In the genomic region with DNA sequence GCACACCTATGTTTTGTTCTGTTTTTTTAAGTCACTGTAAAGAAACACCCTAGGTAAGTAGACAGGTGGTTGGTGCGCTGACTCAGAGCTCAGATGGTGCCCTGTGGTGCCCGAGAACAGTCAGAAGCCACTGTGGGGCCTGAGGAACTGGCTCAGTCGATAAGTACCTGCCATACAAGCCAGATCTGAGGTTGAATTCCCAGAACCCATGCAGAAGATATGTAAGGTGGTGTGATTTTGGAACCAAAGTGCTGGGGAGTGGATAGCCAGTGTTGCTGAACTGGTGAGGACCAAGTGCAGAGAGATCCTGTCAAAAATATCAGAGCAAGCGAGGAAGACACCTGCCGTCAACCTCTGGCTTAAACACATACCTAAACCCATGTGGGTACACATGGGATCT, we compare ENCODE assay signal across 22 mouse cellular contexts.
DNase-seq lines count a peak whose midpoint lies in the region; ATAC-seq and TF ChIP-seq lines count a peak whose summit lies in the region.
"Had no signal": no experiment of that assay in that cellular context is flagged by ENCODE, and none has a peak within 500 bp of the region (broad histone marks: within the 10 kb centered on the region; RNA-seq: fewer than 3 reads in every experiment).

No protein-coding gene starts in this region.

- peak overlapping the region; percentile 74; the same call in 1 of the 2 replicates for H3K27ac ChIP-seq in forebrain, embryonic 10.5 days
- H3K27ac ChIP-seq in forebrain, embryonic 16.5 days (ENCODE audit: low read length), result no peak overlapping the region
- H3K27ac ChIP-seq in midbrain, embryonic 11.5 days (ENCODE audit: low read depth, low read length), result no peak overlapping the region
- H3K27ac ChIP-seq in midbrain, embryonic 16.5 days (ENCODE audit: low read length), result no peak overlapping the region
- H3K27ac ChIP-seq in MEL (ENCODE audit: control insufficient read depth, low read depth, low read length), result no peak overlapping the region; the same call in 1 of the 2 replicates
- no peak overlapping the region for H3K27ac ChIP-seq in liver, embryonic 12.5 days

- no peak overlapping the region for H3K9ac ChIP-seq in forebrain, embryonic 16.5 days (replicated peaks; ENCODE audit: low read depth, low read length)
- no peak overlapping the region for H3K9ac ChIP-seq in midbrain, embryonic 11.5 days (ENCODE audit: low read length)
- H3K9ac ChIP-seq in midbrain, embryonic 16.5 days (ENCODE audit: low read depth, low read length), result no peak overlapping the region
- no peak overlapping the region for H3K9ac ChIP-seq in MEL (ENCODE audit: control insufficient read depth, low read depth, low read length, poor library complexity, severe bottlenecking)
- no peak overlapping the region for H3K9ac ChIP-seq in liver, embryonic 12.5 days

- 74% methylated on average over 5 of the region's 5 CpGs for WGBS in forebrain, embryonic 10.5 days
- 81% methylated on average over 5 of the region's 5 CpGs for WGBS in forebrain, embryonic 16.5 days
- WGBS in midbrain, embryonic 11.5 days, result 82% methylated on average over 5 of the region's 5 CpGs
- WGBS in midbrain, embryonic 16.5 days, result 81% methylated on average over 5 of the region's 5 CpGs
- 49% methylated on average over 5 of the region's 5 CpGs for WGBS in liver, embryonic 12.5 days (ENCODE audit: insufficient replicate concordance)

- intact Hi-C loops in heart, postnatal 10 days (cut with DNase I), result no loop called here

- no peak overlapping the region for H3K4me3 ChIP-seq in forebrain, embryonic 10.5 days
- H3K4me3 ChIP-seq in forebrain, embryonic 16.5 days (replicated peaks; ENCODE audit: low read length), result no peak overlapping the region
- no peak overlapping the region for H3K4me3 ChIP-seq in midbrain, embryonic 11.5 days (ENCODE audit: low read depth, low read length)
- no peak overlapping the region for H3K4me3 ChIP-seq in midbrain, embryonic 16.5 days (ENCODE audit: low read depth, low read length)
- no peak overlapping the region for H3K4me3 ChIP-seq in MEL (ENCODE audit: control insufficient read depth in 1 of 2, insufficient read depth in 1 of 2, low read depth in 2 of 2, low read length in 2 of 2)
- H3K4me3 ChIP-seq in liver, embryonic 12.5 days, result no peak overlapping the region

- no peak for TF ChIP-seq RAD21 in MEL (IDR thresholded peaks at IDR 0.05; ENCODE audit: low read depth, low read length)

- no peak overlapping the region for H3K4me2 ChIP-seq in forebrain, embryonic 16.5 days (ENCODE audit: low read length)
- no peak overlapping the region for H3K4me2 ChIP-seq in midbrain, embryonic 11.5 days
- no peak overlapping the region for H3K4me2 ChIP-seq in midbrain, embryonic 16.5 days (ENCODE audit: low read length)
- H3K4me2 ChIP-seq in liver, embryonic 12.5 days, result no peak overlapping the region

- peaks cover 45% of the 10 kb centered on the region for H3K4me1 ChIP-seq in forebrain, embryonic 10.5 days
- no peaks in the 10 kb centered on the region for H3K4me1 ChIP-seq in forebrain, embryonic 16.5 days (replicated peaks; ENCODE audit: control insufficient read depth, insufficient read depth, low read length)
- H3K4me1 ChIP-seq in midbrain, embryonic 11.5 days (ENCODE audit: control insufficient read depth, insufficient read depth, low read length), result no peaks in the 10 kb centered on the region; the same call in 1 of the 2 replicates
- H3K4me1 ChIP-seq in midbrain, embryonic 16.5 days (ENCODE audit: control insufficient read depth, insufficient read depth, low read length), result 0 out of 2 replicates have a peak, but pooled peaks cover 2% of the 10 kb centered on the region
- H3K4me1 ChIP-seq in MEL (ENCODE audit: control insufficient read depth in 1 of 2, insufficient read depth in 2 of 2, low read length in 2 of 2), result peaks cover 48 to 56% of the 10 kb centered on the region in 2 experiments
- peaks cover 17% of the 10 kb centered on the region for H3K4me1 ChIP-seq in liver, embryonic 12.5 days

- DNase-seq in forebrain, embryonic 10.5 days (ENCODE audit: extremely low spot score, low spot score), result no peak
- DNase-seq in midbrain, embryonic 11.5 days (ENCODE audit: low spot score, missing footprints), result peak; percentile 21
- DNase-seq in A20 (ENCODE audit: low read depth, low spot score) (peak; percentile 78), MEL (ENCODE audit: low read depth, low spot score) (no peak)
- DNase-seq in heart, postnatal 10 days, result no peak
- DNase-seq: adrenal gland, adult 2 months; adrenal gland, adult 8-10 months; adrenal gland, postnatal 10 days; adrenal gland, postnatal 14 days; adrenal gland, postnatal 25 days; adrenal gland, postnatal 36 days; B cell, adult 2 months; cerebellum, adult 11 months; cerebellum, adult 11-12 months; cerebellum, adult 18-20 months had no signal

- H3K36me3 ChIP-seq in forebrain, embryonic 10.5 days (replicated peaks), result no peaks in the 10 kb centered on the region
- H3K36me3 ChIP-seq in forebrain, embryonic 16.5 days (ENCODE audit: control insufficient read depth, insufficient read depth), result no peaks in the 10 kb centered on the region
- H3K36me3 ChIP-seq in midbrain, embryonic 11.5 days (ENCODE audit: control insufficient read depth, insufficient read depth, low read length), result no peaks in the 10 kb centered on the region
- H3K36me3 ChIP-seq in midbrain, embryonic 16.5 days (ENCODE audit: control insufficient read depth, insufficient read depth, low read length), result no peaks in the 10 kb centered on the region
- H3K36me3 ChIP-seq in MEL (ENCODE audit: control insufficient read depth in 1 of 2, insufficient read depth in 2 of 2, low read length in 2 of 2), result peaks cover 0 to 36% of the 10 kb centered on the region in 2 experiments; a peak in 2 of 4 replicates
- no peaks in the 10 kb centered on the region for H3K36me3 ChIP-seq in liver, embryonic 12.5 days
- H3K36me3 ChIP-seq: G1E had no signal

- TF ChIP-seq CTCF in MEL (IDR thresholded peaks at IDR 0.05 in 2 of 3, conservative IDR thresholded peaks at IDR 0.05 in 1 of 3; ENCODE audit: control insufficient read depth in 1 of 3, insufficient read depth in 1 of 3, low read depth in 2 of 3, low read length in 3 of 3, poor library complexity in 1 of 3, severe bottlenecking in 1 of 3), result no peak

- no peak for TF ChIP-seq POLR2A in MEL (IDR thresholded peaks at IDR 0.05; ENCODE audit: control insufficient read depth in 1 of 2, insufficient read depth in 1 of 2, low read depth in 1 of 2, low read length in 2 of 2, poor library complexity in 1 of 2)

- no peaks in the 10 kb centered on the region for H3K79me2 ChIP-seq in MEL (ENCODE audit: control insufficient read depth, insufficient read depth, low read length, poor library complexity)

- peaks cover 10% of the 10 kb centered on the region; the same call in 1 of the 2 replicates for H3K27me3 ChIP-seq in forebrain, embryonic 10.5 days (ENCODE audit: poor library complexity, severe bottlenecking)
- H3K27me3 ChIP-seq in forebrain, embryonic 16.5 days (replicated peaks; ENCODE audit: control insufficient read depth, insufficient read depth, low read length), result no peaks in the 10 kb centered on the region
- H3K27me3 ChIP-seq in midbrain, embryonic 11.5 days (ENCODE audit: control insufficient read depth, insufficient read depth, low read length), result no peaks in the 10 kb centered on the region; the same call in 1 of the 2 replicates
- H3K27me3 ChIP-seq in midbrain, embryonic 16.5 days (ENCODE audit: control insufficient read depth, insufficient read depth, low read depth, low read length), result no peaks in the 10 kb centered on the region
- no peaks in the 10 kb centered on the region for H3K27me3 ChIP-seq in MEL (ENCODE audit: control insufficient read depth in 1 of 2, insufficient read depth in 2 of 2, low read length in 2 of 2)
- H3K27me3 ChIP-seq in liver, embryonic 12.5 days (replicated peaks), result no peaks in the 10 kb centered on the region

- peaks cover 5% of the 10 kb centered on the region; the same call in 1 of the 2 replicates for H3K9me3 ChIP-seq in forebrain, embryonic 10.5 days
- H3K9me3 ChIP-seq in forebrain, embryonic 16.5 days (ENCODE audit: control insufficient read depth, low read length), result no peaks in the 10 kb centered on the region
- no peaks in the 10 kb centered on the region for H3K9me3 ChIP-seq in midbrain, embryonic 11.5 days (ENCODE audit: control insufficient read depth, low read length)
- 0 out of 2 replicates have a peak, but pooled peaks cover 2% of the 10 kb centered on the region for H3K9me3 ChIP-seq in midbrain, embryonic 16.5 days (replicated peaks; ENCODE audit: control insufficient read depth, low read length, poor library complexity, severe bottlenecking)
- no peaks in the 10 kb centered on the region for H3K9me3 ChIP-seq in MEL (replicated peaks; ENCODE audit: insufficient read depth, low read length)
- H3K9me3 ChIP-seq in liver, embryonic 12.5 days (replicated peaks), result peaks cover 7% of the 10 kb centered on the region

- peak in 1 of 2 experiments; percentile 59; a peak in 2 of 4 replicates for TF ChIP-seq EP300 in MEL (IDR thresholded peaks at IDR 0.05; ENCODE audit: low read depth in 1 of 2, low read length in 2 of 2)

- no peak for ATAC-seq in forebrain, embryonic 16.5 days
- no peak for ATAC-seq in midbrain, embryonic 11.5 days (ENCODE audit: low FRiP score)
- no peak for ATAC-seq in midbrain, embryonic 16.5 days
- ATAC-seq in liver, embryonic 12.5 days, result no peak
- ATAC-seq: activated CD4-positive, CD25-positive, alpha-beta regulatory T cell, adult 4 months; CD4-positive, CD25-positive, alpha-beta regulatory T cell, adult 4 months; Patski had no signal

TF ChIP-seq in MEL, 35 proteins besides CTCF, POLR2A, EP300 and RAD21:
- TF ChIP-seq TBP (IDR thresholded peaks at IDR 0.05; ENCODE audit: low read depth, low read length) (0 out of 2 replicates have a peak, but pooled peaks have one; percentile 34), MYC (IDR thresholded peaks at IDR 0.05; ENCODE audit: low read depth, low read length) (no peak), POLR2AphosphoS5 (IDR thresholded peaks at IDR 0.05; ENCODE audit: borderline replicate concordance, low read depth, low read length) (no peak), TCF12 (IDR thresholded peaks at IDR 0.05; ENCODE audit: low read depth, low read length) (0 out of 2 replicates have a peak, but pooled peaks have one; percentile 23), RCOR1 (IDR thresholded peaks at IDR 0.05; ENCODE audit: low read depth, low read length) (0 out of 2 replicates have a peak, but pooled peaks have one; percentile 29), KAT2A (conservative IDR thresholded peaks at IDR 0.05; ENCODE audit: low read depth, low read length) (no peak), ETS1 (IDR thresholded peaks at IDR 0.05; ENCODE audit: low read depth, low read length) (0 out of 2 replicates have a peak, but pooled peaks have one; percentile 34), MYB (IDR thresholded peaks at IDR 0.05; ENCODE audit: low read depth, low read length) (no peak), CHD1 (IDR thresholded peaks at IDR 0.05; ENCODE audit: low read depth, low read length) (no peak), USF2 (IDR thresholded peaks at IDR 0.05; ENCODE audit: borderline replicate concordance in 1 of 2, insufficient read depth in 1 of 2, low read depth in 1 of 2, low read length in 2 of 2) (no peak)

Comparison
In these comparisons a context has a peak if more than half of its experiments do, and no peak if none do; other contexts are left out.
1. DNase-seq: peak in midbrain, embryonic 11.5 days (single experiment) and A20 (single experiment); none in forebrain, embryonic 10.5 days (single experiment), MEL (single experiment) and heart, postnatal 10 days (0 of 2).